Mouse (Mus musculus) cerebellum, postnatal 25 days (tissue): Measurements from ENCODE around the gene Kdm6b.
A peak's percentile ranks its signal among the peaks of the same experiment; 100 is the strongest.

Experiments used
- DNase-seq, 2 experiments: peaks; one replicate each; pipeline ENCODE4 v3.0.0; 2021; ENCODE audit warnings: mixed read lengths in 2 of 2

The Kdm6b gene

DNA sequence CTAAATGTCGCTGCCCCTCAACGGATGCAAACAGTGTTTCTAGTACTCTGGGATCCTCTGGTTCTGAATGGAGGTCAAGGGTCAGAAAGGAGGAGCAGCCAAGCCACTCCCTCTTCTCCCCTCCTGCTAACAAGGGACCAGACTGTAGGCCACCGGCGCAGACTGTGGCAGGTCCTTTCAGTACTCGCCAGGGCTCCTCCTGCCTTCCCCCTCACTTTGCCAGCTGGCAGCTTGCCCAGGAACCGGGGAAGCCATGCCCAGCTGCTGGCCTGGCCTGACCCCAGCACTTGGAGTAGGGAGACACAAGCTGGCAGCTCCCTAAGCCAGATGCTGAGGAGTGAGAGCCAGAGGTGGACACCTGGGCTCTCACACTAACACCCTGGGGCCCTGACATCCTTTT, 48.6 kb downstream of the Kdm6b start:
- peak; percentile 91 to 93 for DNase-seq

DNA sequence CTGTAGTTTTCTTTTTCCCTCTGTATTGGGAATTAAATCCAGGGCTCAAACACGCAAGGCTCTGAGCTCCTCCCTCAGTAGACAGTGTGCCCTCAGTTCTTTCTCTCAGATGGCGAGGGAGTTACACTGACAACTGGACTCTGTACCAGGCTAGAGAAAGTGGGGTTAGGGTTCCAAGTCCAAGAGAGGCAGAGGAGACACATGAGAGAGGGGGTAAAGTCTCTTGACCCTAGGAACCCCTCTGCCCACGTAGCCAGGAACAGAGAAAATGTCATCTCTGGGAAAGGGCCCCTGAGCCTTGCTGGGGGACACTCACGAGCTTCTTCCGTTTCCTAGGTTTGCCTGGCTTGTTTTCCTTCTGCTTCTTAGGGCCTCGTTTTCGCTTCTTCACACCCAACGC, 49.1 kb downstream of the Kdm6b start:
- no peak for DNase-seq

DNA sequence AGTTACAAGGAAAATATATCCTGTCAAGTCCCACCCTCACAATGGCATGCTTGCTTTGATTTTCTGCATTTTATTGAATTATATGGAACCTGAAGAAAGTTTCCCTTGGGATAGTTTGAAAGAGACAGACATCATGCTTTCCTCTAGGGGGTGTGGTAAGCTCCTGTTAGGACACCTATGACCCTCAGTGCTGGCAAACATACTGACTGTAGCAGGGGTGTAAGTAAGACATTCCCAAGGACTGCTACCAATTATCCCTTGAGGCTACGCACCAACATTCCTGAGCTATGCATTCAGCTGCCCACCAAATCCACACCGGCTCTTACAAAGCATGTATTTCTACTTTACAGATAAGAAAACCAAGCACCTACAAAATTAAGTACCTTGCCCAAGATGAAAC, 51.0 kb downstream of the Kdm6b start:
- DNase-seq, result no peak

DNA sequence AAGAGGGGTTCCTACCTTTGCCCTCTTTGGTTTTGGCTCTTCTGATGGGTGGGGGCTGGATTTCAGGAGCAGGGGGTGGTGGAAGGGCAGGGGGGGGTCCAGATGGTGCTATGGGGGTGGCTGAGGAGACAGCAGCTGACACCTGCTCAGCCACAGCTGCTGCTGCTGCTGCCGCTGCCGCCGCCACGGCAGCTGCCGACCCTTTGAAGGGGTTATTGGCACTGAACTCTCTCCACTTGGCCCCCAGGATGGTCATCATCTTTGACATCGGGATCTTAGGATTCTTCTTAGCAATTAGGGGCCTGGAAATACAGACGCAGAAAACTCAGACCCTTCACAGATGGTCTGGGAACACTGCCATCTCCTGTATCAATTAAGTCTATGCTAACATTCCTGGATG, 51.5 kb downstream of the Kdm6b start:
- no peak for DNase-seq

DNA sequence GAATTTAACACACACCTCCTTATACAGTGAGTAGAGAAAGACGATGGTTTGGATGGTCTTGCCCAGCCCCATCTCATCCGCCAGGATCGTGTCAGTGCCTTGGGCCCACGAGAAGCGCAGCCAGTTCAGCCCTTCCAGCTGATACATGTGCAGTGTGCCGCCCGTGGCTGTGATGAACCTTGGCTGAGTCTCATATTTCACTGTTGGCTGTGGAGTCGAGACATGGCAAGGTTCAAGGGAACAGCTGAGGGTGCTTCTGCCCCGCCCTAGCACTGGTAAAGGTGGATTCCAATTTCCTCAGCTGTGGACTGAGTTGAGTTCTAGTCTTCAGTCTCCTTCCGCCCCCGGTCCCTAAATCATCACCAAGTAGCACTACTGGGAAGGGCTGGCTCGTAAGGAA, 55.8 kb downstream of the Kdm6b start:
- DNase-seq, result no peak

DNA sequence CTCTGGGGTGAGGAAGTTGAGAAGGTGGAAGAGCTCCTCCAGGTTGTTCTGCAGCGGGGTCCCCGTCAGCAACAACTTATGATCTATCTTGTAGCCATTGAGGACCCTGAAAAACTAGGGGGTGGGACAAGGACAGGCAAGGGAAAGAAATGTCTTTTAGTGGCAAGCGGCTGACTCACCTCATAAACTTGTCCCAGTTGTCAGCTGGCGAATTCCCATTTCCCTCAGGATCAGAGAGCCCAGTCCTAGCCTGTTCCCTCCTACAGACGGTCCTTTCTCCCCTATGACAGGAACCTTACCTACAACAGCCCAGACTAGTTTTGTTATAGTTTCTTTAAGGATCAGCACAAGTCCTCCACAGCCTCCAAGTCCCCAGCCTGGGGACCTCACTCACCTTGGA, 56.9 kb downstream of the Kdm6b start:
- DNase-seq, result no peak
